Mouse (Mus musculus) left cerebral cortex, postnatal 4 days (tissue): ENCODE measurements around the gene Ier5l. TPM values are rescaled to one million over a fixed set of nuclear protein-coding genes. Genes with fewer than 3 reads are reported as not detected.

ENCODE experiments used
- DNase-seq: peaks from one replicate; pipeline ENCODE4 v3.0.0-alpha.2; 2022
- intact Hi-C: fragments of 180-260 bp; cut with DNase I; formaldehyde crosslinking; loops from one replicate; pipeline ENCODE4 v1.15.1; 2025
- total RNA-seq, 2 experiments: library from RNA; stranded (reverse); gene quantifications; 2 replicates each; pipeline ENCODE4 v1.2.3; 2021

Ier5l gene
- 10 to 100 TPM; 10.8 to 13.2 TPM for total RNA-seq

DNA sequence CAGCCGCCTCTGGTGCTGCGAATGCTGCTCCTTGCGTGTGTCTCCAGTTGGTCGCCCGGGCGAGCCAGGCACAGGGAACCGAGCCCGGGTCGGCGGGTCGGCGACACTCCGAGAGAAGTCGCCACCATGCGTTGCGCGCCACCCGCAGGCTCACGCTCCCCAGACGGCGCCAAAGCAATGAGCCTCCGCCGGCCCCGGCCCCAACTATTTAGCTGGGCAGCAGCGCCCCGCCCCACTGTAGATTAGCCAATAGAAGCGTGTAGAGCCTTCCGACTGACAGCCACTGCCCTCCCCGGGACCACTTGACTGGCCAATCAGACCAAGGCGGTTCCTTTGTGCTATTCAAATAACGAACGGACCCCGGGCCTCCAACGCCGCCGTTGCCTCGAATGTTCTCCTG lies at the start of gene Ier5l:
Gene Ier5l (minus strand): TSS at position 181 of the 400 bp plus-strand sequence.
- DNase-seq = peak; percentile 97
- intact Hi-C loops = loop anchor here (5.0 to 10.0 kb wide), 3 partner anchors 118 to 241 kb away; no protein-coding TSS in a partner anchor

DNA sequence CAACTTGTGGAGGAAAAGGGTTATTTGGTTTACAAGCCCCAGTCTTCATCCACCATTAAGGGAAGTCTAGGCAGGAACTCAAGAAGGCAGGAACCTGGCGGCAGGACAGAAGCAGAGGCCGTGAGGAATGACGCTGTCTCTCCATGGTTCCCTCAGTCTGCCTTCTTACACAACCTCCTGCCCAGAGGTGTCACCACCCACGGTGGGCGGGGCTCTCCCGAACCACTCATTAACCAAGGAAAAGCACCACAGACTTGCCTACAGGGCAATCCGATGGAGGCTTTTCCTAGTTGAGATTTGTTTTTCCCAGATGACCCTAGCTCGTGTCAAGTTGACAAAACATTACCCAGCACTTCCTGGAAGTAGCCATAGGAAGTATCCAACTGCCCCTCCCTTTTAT lies 49.7 kb upstream of the Ier5l start:
- intact Hi-C loops = no loop called here
- no peak for DNase-seq

DNA sequence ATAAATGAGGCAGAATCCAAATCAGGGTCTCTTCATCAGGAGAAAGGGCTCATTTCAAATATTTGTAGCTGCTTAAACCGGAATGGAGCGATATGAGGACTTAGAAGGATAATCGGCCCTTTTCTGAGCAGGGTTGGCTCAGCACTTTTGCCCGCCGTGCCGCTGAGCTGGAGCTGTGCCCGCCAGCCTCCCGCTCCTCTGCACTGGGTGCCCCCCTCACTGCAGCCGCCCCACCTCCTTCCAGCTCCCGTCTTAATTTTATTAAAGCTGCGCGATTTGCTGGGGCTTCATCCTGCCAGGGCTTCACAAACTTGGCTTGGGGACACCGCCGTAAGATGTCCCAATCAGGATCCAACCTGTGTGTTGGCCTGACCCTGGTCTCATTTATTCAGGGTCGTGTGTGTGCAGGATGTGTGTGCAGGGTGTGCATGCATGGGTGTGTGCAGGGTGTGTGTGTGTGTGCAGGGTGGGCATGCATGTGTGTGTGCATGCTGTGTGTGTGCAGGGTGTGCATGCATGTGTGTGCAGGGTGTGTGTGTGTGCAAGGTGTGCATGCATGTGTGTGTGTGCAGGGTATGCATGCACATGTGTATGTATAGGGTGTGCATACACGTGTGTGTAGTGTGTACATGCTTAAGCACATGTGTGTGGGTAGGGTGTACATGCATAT lies 36.8 kb upstream of the Ier5l start:
- peak; percentile 43 for DNase-seq
- intact Hi-C loops = no loop called here

DNA sequence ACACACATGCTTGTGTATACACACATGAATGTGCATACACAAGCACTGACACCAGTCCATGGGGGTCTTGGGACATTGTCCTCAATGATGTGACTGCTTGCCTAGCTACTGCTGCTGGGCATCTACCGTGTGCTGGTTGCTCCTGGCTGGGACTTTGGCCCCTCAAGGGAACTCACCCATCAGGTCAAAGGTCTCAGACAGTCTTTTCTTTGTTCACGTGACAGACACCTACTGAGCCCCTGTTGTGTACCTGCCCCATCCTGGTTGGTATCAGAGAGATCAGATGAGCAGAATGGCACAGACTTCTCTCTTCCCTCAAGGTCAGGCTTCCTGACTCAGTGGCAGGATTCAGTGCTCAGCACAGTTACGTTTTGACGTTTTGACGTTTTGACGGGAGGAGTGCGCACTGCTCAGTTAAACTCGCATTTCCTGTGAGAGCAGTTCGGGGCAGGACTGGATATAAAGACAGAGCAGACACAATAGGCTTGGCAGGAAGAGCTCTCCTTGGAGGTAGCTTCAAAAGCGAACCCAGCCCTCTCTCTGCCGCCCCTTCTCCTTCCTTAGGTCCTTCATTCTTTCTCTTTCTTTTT lies 33.2 kb upstream of the Ier5l start:
- no peak for DNase-seq
- intact Hi-C loops = no loop called here

DNA sequence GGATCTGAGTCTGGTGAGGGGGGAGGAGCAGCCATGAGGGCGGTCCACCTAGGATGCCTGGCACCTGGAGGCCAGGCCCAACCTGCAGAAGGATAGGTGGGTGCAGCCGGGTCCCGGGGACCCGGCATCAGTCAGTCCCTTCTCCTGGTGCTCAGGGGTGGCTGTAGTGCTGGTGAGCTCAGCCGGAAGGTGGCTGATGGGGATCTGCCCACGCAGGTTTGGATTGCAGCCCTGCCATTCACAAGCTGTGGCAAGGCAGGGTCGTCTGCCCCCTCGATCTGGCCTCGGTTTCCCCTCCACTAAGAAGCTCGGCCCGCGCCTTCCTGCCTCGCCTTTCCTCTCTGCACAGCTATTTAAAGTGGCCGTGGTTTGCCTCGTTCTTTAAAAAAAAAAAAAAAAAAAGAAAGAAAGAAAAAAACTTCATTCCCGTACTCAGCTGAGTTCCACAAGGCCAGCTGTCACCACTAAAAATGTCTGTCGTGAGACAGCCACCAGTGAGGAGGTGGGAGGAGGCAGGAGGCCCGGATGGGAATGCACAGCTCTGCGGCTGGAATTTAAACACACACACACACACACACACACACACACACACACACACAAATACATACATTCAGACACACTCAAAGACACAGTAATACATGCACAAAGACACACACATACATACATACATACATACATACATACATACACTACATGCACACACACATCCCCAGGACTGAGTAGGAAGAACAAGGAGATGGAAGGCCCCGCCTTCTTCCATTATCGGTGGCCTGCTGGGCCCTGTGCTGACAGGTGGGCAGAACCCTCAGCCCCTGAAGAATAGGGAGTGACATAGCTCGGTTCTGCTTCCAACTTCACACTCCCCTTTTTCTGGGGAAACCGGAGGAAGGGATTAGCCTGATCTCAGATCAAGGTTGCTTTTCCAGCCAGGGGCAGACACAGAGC lies 29.9 kb upstream of the Ier5l start:
- DNase-seq = no peak
- intact Hi-C loops = no loop called here

DNA sequence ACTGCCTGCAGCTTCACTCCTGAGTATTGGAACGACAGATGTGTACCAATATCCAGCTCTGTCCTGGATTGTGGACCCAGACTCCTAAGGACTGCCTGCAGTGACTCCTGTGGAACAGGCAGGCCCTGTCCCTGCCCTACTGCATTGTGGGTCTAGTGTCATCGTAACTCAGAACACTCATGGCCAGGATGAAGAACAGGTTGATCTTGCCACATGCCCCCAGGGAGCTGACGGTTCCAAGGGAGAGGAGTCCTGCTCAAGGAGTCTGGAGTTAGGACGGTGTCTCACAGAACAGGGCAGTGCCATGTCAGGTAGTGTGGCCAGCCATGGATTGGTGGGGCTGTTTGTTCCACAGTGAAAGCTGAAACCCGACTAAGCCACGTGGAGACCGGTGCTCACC lies 27.7 kb upstream of the Ier5l start:
- DNase-seq = no peak
- intact Hi-C loops = no loop called here

DNA sequence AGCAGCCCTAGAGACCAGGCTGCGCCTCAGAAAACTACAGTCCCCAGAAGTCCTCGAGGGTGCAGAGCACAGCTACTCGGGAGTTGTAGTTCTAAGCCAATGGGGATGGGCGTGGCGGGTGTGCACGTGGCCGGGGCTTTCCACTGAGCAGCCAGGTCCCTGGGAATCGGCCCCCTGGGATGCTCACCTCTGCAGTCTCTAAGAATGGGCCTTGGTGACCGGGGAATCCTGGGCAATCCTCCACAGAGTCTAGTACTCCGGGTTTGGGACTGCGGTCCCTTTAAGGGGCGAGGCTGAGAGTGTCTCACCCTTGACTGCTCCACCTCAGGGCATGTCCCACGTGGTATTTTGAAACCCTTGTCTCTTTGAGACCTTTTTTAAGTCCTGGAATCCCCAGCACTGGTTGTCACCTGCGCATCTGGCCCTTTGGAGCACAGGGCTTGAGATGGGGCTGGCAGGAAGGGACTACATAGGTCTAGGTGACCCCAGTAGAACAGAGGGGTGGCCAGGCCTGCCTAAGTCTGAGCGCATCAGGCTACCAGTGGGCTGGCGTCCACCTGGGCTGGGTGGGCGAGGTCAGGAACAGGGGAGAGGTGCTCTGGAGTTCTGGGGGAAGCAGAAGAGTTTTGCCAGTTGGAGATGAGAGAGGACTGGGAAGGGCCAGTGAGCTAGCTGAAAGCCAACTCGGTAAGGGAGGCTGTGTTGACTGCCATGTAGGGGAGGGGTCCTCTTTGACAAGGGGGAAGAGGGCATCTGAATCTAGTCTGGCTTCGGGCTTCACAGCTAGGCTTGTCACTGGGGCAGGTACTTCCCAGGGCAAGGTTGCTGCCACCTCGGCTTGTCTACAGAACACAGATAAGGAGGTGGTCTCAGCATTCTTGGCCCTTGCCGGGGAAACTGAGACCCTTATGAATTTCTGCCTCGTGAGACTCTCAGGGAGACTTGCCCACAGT lies 22.2 kb upstream of the Ier5l start:
- intact Hi-C loops = no loop called here
- DNase-seq = peak; percentile 55

DNA sequence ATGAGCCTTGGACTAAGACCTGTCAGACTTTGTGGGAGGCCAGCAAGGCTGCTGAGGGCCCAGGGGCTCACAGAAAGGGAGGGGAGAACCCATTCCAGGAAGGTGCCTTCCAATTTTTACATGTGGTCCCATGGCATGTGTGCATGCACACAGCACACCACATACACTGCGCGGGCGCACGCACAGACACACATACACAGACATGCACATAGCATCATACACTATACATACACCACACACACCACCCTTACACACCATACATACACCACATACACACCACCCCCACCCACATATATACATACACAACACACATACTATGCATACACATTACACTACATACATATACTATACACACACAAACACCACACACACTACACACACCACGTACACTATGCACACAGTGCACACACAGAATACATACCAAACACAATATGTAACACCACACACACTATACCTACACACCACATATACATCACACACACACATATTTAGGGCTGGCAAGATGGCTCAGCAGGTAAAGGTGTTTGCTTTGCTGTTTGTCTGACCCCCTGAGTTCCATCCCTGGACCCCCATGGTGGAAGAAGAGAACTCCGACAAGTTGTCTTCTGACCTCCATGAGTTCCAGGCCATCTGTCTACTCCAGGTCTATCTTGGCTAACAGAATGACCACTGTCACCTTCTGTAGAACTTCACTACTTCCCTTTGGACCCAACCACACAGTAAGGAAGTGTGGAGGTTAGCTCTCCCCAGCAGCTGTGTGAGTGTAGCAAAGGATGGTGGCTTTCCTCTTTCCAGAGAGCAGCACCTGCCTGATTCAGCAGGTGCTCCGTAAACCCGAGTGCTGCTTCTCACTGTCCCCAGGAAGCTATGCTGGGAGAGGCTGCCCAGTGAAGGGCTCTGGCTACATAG lies 21.2 kb upstream of the Ier5l start:
- DNase-seq = no peak
- intact Hi-C loops = no loop called here

DNA sequence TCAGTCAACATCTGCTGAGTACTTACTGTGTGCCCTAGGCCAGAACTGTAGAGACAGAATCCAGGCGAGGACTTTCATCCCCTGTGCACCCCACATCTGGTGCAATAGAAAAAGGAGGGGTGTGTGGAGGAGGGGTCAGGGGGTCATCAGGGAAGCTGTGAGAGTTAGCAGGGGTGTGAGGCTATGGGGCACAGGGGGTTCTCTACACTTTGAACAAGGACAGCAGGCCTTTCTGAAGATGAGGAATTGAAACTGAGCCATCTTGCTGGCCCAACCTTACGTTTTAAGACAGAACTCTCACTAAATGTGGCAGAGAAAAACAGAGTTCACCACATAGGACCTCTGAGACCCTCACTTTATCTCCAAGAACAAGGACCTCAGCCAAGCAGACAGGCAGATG lies 16.4 kb upstream of the Ier5l start:
- intact Hi-C loops = no loop called here

DNA sequence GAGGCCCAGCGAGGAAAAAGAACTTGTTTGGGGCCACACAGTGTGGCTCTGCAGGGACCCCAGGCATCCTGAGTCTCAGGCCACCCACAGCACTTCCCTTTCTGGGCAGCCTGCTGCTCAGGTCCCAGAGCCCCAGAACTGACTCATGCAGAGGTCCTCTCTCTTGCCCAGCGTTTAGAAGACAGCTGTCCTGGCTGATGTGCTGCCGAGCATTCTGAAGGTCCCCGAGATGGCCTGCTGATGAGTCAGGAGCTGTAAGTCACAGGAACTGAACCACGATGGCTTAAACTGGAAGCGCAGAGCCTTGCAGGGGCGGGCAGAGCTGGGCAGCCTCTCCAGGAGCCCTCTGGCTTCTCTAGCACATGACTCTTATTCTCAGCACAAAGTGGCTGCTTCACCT lies 13.6 kb upstream of the Ier5l start:
- DNase-seq = no peak
- intact Hi-C loops = no loop called here

More for the DNA sequence above, 16.4 kb upstream of the Ier5l start:
- no peak for DNase-seq

DNA sequence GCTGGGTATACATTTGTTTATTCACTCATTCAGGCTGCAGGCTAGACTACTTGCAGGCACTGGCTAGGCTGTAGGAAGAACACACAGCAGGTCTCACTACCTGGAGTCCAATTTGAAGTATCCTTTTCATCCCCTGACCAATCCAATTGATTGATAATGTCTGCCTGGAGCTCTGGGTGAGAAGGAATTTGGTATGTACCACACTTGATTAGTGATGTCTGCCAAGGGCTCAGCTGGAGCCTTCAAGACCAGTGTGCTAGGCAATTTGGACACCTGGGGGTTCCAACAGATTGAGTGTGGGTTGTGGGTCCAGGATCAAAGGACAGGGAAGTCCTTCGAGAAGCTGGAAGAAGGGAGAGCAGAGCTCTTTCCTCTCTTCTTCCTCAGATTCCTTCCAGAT lies 4.5 kb upstream of the Ier5l start:
- DNase-seq = no peak
- intact Hi-C loops = loop anchor here (10.0 kb wide), 1 partner anchor 236 kb away; no protein-coding TSS in a partner anchor

DNA sequence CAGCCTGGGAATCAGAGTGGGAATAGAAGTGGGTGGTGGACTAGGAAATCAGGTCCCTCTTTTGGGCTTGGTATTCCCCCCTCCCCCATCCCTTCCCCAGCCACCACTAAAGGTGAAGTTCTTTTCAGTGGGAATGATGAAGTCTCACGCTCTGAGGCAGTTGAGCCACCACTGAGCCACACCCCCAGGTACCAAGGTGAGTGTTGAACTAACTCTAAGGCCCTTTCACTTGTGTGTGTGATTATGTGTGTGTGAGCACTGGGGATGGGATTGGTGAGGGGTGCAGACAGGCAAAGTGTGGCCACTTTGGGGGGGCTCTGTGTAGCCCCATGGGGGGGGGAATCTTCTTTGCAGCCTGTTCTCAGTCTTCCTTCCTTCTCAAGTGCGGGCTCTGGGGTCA lies 2.2 kb upstream of the Ier5l start:
- intact Hi-C loops = loop anchor here (10.0 kb wide), 1 partner anchor 239 kb away; no protein-coding TSS in a partner anchor
- no peak for DNase-seq

DNA sequence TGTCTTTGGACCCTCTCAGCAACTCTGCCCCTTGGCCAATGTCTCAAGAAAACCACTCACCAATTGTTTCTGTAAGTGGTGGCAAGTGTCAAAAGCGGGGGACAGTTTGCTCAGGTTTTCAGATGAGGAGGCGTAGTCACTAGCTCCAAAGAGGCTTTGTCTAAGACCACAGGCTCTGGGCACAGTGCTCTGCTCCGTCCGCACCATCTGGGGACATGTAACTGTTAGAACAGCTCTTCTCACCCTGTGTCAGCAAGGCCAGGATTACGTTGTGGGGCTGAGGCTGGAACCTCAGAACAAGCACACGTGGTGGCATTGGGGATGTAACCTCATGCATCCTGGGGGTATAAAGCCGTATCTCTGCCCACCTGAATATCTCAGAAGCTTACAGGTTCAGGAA lies 1.4 kb upstream of the Ier5l start:
- no peak for DNase-seq
- intact Hi-C loops = loop anchor here (10.0 kb wide), 1 partner anchor 239 kb away; no protein-coding TSS in a partner anchor

DNA sequence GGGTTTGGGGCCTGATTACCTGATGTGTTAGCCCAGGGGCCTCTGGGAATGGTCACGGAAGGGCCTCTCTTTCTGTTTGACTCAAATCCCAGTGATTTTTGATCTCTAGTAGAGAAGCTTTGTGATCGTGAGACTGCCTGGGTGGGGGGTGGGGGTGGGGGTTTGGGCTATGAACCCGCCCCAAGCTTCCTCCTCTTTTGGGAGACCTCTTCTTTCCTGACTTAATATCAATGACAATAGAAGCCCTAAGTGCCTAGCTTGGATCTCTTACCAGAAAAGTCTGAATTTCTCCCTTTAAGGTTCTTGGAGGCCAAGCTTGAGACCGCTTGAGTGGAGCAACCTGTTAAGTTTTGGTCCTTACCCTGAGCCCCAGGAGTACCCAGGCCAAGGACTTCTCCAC lies 757 bp upstream of the Ier5l start:
- DNase-seq = no peak
- intact Hi-C loops = loop anchor here (5.0 to 10.0 kb wide), 3 partner anchors 118 to 240 kb away; no protein-coding TSS in a partner anchor

DNA sequence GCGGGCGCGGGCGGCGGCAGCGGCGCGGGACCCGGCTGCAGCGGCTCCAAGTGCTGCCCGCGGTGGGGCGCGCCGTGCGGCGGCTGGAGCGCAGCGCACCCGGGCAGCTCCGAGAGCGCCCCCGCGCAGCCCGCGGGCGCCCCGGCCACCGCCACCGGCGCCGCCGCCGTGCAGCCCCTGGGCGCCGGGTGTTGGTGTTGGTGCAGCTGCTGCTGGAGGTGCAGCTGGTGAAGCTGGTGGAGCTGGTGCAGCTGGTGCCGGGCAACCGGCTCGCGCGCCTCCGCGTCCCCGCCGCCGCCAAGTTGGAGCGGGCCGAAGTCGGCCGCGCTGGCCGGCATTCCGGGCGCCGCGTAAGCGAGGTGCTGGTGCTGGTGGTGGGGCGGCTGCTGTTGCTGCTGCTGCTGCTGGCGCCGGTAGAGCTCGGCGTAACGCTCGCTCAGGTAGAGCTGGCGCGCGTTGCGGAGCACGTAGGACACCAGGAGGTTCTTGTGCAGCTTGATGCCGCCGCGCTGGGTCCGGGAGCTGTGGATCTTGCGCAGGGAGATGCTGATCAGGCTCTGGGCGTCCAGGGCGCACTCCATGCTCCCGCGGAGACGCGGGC lies 488 bp downstream of the Ier5l start:
- DNase-seq = no peak

DNA sequence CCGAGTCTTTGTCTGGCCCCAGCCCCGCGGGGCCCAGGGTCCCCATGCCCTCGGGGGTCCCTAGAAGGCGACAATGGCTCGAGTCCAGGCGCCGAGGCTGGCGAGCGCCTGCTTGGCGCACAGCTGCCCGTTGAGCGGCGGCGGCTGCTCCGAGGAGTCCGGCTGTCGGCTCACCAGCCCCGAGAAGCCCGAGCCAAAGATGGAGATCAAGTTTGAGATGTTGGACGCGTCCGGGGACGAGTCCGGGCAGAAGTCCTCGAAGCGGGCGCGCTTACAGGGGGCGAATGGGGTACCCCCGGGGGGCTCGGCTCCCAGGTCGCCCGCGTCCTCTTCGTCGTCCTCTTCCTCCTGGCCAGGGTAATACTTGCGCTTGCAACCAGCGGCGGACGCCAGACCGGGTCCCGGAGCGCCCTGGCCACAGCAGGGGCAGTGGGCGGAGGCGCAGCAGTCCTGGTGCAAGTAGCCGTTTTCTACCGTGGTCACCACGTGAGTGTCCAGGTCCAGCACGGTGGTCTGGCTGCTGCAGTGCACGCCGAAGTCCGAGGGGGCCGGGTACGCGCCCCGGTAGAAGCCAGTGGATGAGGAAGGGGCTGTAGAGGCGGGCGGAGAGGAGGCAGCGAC lies 1.2 kb downstream of the Ier5l start:
- intact Hi-C loops = loop anchor here (5.0 to 10.0 kb wide), 3 partner anchors 119 to 242 kb away; no protein-coding TSS in a partner anchor
- DNase-seq = peak; percentile 65

More for the DNA sequence above, 488 bp downstream of the Ier5l start:
- intact Hi-C loops = loop anchor here (5.0 to 10.0 kb wide), 3 partner anchors 119 to 241 kb away; no protein-coding TSS in a partner anchor

DNA sequence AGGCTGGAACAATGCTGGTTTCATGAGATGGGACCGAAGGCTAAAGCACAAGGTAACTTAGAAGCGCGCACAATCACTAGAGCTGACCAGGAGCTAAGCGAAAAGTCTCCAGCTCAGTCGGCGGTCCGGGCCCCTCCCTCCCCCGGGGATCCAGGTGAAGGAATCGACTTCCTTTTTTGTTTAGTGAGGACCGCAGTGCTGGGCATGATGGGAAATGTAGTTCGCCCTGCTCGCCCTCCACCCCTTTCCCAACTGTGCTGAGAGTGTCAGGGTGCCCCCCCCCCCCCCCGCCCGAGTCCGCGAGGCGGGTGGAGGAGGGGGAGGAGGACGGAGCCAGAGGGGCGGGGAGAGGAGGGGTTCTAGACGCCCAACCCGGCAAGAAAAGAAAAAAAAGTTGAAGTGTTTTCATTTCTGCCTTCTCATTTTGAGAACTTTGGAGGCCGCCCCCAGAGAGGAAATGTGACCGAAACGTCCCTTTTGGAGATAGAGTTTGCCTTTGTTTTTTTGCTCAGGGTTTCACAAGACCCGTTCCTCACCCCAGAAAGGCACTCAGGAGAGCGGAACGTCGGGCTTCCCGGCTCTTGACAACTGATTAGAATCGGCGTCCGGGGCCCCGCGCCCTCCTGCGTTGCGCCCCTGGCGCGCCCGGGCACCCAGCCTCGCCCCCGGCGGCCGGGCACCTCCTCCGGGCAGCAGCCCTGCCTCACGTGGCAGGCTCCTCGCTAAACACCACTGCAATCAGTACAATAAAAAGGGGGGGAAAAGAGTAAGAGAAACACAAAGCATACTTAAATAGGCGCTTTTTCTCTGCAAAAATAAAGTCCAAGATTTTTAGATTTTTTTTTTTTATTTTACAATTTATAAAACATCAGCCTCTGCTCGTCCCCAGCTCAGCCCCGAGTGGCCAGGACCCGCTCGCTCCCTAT lies 2.0 kb downstream of the Ier5l start:
- peak; percentile 78 for DNase-seq
- intact Hi-C loops = loop anchor here (5.0 to 10.0 kb wide), 3 partner anchors 120 to 243 kb away; no protein-coding TSS in a partner anchor
